Mouse (Mus musculus): Measurements from ENCODE around the gene Mmp20. TPM values are rescaled to one million over a fixed set of nuclear protein-coding genes. Genes with fewer than 3 reads are reported as not detected.

Gene Mmp20
- total RNA-seq, 2 experiments from 2014 or later = not detected

DNA sequence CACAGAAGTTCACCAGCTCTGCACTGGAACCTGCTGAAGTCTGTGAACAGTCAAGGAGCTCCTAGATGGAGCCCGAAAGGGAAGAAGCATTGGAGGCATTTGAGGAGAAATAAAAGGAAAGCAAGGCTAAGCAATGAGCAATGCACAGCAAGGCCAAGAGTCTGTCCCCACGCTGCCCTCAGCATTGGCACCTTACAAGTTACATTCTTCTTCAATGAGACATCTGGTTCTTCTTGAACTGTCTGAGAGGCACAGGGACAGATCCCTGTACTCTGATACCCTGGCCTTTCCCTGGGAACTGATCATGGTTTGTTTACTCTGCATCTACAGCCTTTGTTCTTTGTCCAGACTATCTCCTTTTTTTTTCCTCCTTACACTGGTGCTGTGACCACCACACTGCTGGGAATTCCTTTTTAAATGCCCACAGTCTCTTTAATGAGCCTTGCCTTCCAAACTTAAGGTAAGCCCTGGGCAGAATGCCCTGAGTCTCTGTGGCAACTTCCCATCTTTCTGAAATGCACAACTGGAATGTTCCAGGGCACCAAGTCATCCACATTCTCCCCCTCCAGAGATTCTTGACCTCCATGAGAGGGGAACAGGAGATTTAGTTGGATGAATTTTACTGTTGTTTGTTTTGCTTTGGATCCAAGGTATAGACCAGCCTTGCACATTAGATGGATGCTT is 50.3 kb downstream of the Mmp20 start:
- intact Hi-C loops (cut with DNase I) = no loop called here
- no peak for DNase-seq (ENCODE audit: extremely low spot score in 1 of 2, low spot score in 2 of 2)

DNA sequence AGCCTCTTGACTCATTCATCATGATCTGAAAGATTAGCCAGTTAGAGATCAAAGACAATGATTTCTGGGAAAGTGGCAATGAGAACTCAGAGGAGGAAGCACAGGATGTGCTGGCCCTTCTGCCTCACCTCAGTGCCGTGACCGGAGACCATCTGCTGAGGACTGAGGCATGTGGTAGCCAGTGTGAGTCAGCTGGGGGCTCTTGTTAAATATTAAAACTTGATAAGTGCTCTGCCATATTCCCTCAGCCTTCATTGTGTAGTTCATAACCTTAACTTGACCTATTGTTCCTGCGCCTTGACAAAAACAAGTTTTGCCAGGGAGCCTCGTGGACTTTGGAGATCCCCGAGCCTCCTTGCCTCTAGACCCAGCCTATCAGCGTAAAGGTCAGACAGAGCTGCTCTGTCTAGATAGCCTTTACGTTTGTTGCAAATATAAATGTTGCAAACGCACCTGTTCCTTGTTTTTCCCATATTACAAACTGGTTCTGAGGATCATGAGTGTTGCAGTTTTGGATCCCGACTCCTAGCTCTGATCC is 54.1 kb downstream of the Mmp20 start:
- no peak for DNase-seq (ENCODE audit: extremely low spot score in 1 of 2, low spot score in 2 of 2)
- intact Hi-C loops (cut with DNase I) = no loop called here

DNA sequence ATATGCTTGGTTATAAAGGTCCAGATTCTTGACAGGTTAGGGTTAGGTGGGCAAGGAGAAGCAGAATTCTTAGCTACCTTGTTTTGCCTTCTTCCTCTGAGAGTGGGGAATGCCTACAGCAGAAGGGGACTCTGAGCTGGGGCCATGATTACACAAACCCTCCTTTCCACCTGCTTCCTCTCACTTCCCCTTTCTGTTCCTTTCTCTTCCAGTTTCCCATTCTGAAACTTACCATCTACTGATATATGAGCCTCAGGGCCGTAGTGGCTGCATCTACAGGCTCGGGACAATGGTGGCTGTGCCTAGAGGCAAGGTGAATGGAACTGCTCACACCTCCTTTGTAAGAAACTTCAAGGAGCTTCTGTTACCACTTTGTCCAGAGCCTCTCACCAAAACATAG is 58.0 kb downstream of the Mmp20 start:
- intact Hi-C loops (cut with DNase I) = no loop called here
- DNase-seq (ENCODE audit: extremely low spot score in 1 of 2, low spot score in 2 of 2) = no peak

DNA sequence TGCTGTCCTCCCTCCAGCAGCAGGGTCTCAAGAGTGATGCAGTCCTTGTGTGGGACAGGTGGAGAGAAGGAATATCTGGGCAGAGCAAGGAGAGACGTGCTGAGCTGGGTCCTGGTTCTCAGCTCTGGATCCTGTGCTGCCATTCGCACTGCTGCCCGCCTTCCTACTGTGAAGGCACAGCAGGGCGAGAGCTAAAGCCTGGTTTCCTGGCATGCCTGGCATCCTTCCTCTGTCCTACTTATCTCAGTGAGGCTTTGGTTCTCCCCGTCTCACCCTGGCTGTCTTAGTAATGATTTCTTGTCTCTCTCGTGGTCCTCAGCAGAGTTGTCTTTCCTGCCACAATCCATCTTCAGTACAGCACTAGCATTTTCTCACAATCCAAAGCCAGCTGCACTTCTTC is 61.8 kb downstream of the Mmp20 start:
- DNase-seq (ENCODE audit: extremely low spot score in 1 of 2, low spot score in 2 of 2) = no peak

DNA sequence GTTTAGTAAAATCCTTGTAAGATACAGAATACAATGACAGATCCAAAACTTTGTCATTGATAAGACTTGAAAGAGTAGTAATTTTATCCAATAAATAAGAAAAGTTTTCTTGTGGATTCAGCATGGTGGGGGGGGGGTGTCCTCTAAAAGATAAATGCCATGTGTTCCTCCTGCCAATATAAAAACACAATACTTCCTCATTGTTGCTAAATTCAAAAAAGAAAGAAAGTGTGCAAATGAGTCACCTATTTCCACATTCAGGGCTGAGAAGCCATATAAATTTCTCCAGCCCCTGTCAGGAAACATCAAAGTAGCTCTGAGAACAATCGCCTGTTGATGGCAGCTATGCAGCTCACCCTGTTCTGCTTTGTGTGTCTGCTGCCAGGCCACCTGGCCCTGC is 63.8 kb downstream of the Mmp20 start, which contains the start of gene Mmp7:
TSS of gene Mmp7 (plus strand) at position 301 of the 400 bp plus-strand sequence.
- DNase-seq (ENCODE audit: extremely low spot score in 1 of 2, low spot score in 2 of 2) = no peak
- intact Hi-C loops (cut with DNase I) = no loop called here

More for the DNA sequence above, 61.8 kb downstream of the Mmp20 start:
- intact Hi-C loops (cut with DNase I) = no loop called here

DNA sequence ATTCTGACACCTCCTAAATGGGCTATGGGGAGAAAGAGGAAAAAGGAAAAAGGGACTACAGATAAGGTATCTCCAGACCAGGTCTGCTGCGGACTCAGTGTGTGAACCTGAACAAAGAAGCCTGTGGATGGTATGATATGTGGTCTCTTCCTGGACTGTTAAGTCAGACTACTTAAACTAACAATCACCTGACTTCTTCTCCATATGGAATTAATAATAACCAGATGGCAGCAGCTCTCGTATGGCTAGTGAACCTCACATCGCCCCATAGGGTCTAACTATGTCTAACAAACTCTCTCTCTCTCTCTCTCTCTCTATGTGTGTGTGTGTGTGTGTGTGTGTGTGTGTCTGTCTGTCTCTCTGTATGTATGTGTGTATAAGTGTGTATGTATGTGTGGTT is 65.9 kb downstream of the Mmp20 start:
- no peak for DNase-seq (ENCODE audit: extremely low spot score in 1 of 2, low spot score in 2 of 2)
- intact Hi-C loops (cut with DNase I) = no loop called here

DNA sequence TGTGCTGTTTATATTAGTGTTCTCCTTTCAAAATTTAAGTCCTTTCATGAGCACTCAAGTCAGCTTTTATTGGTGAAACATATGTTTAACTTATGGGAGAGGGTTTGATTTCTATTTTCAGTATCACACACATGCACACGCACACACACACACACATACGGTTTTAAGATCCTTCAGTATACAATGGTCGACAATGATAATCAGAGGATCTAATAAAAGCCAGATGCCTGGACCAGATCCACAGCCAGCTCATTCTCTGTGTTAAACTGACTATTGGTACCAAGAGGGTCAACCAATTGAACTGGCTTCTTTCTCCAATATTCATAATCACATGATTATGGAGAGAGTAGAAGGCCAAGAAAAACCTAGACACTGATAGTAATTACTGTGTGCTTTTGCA is 67.6 kb downstream of the Mmp20 start:
- no peak for DNase-seq (ENCODE audit: extremely low spot score in 1 of 2, low spot score in 2 of 2)
- intact Hi-C loops (cut with DNase I) = no loop called here

DNA sequence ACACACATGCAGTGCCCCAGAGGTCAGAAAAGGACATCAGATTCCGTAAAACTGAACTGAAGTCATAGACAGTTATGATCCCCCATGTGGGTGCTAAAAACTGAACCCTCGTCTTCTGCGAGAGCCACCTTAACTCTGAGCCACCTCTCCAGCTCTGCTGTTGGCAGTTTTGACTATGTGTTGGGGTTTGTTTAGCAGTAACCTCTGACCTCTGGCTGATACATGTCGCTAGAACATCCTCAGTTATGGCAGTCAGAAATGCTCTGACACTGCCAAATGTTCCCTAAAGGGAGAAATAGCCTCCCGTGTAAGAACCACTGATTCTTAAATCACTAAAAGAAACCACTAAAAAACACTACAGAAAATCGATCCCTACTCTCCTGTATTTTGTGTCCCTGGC is 80.7 kb downstream of the Mmp20 start:
- intact Hi-C loops (cut with DNase I) = no loop called here
- no peak for DNase-seq (ENCODE audit: extremely low spot score in 1 of 2, low spot score in 2 of 2)

DNA sequence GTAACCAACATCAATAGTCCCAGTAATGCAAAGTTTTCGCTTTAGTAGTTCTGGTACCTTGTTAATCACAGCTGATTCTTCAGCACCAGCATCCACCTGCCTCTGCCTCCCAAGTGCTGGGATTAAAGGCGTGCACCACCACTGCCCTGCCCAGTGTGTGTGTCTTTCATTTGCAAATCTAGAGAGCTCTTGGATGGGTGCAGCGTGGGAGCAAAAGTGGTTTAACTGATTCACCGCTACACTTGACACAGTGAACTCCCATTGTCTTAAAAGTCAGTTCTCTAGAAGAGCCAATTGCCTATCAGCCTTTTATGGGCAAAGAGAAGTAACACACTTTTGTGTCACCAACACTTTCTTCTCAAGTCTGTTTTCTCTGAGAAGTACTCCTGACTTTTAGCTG is 83.2 kb downstream of the Mmp20 start:
- intact Hi-C loops (cut with DNase I) = loop anchor here (5.0 to 10.0 kb wide), 4 partner anchors 114 to 514 kb away; no protein-coding TSS in a partner anchor
- no peak for DNase-seq (ENCODE audit: extremely low spot score in 1 of 2, low spot score in 2 of 2)

DNA sequence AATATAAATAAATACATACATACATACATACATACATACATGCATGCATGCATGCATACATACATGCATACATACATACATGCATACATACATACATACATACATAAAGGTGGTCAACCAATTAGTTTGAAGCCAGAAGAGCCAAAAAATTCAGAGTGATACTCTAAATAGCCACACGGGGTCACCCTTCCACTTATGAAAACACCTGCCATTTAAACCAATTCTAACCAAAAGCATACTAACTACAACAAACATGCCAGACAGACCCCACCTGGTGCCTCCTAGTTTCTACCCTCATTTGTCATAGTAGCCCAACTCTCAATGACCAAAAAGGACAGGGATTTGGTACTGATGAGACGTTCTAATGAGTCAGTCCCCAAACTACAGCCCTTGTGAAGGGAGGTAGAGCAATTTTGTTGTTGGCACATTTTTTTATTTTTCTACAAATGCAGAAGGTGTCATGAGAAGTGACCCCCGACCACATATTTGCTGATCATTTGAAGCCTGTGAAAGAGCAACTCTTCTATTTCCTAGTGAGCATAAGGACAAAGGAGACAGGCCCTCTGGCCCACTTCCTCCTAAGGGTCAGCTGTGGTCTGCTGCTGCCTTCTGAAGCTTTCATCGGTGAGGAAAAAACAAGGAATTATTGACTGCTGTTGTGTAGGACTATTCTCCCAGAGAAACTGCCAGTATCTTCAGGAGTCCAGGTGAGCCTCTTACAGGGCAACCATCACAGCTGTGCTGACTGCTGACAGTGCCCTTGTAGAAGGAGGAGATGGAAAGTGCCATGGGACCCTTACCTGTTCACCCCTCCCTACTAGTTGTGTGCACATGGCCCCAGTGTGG is 86.3 kb downstream of the Mmp20 start:
- DNase-seq (ENCODE audit: extremely low spot score in 1 of 2, low spot score in 2 of 2) = peak in 1 of 2 experiments; percentile 30
- intact Hi-C loops (cut with DNase I) = loop anchor here (5.0 to 10.0 kb wide), 4 partner anchors 111 to 511 kb away; no protein-coding TSS in a partner anchor

DNA sequence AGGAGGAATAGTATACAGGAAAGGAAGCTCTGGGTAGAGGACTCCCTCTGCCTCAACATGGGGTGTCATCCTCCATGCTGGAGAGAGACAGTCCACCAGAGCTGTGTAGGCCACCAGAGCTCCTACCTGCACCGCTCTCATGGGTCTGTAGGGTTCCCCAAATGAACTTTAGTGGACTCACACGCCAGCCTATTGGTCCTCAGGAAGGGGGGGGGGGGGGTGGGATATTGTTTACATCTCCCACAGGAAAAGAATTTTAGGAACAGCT is 86.8 kb downstream of the Mmp20 start:
- intact Hi-C loops (cut with DNase I) = loop anchor here (5.0 to 10.0 kb wide), 4 partner anchors 110 to 510 kb away; no protein-coding TSS in a partner anchor

DNA sequence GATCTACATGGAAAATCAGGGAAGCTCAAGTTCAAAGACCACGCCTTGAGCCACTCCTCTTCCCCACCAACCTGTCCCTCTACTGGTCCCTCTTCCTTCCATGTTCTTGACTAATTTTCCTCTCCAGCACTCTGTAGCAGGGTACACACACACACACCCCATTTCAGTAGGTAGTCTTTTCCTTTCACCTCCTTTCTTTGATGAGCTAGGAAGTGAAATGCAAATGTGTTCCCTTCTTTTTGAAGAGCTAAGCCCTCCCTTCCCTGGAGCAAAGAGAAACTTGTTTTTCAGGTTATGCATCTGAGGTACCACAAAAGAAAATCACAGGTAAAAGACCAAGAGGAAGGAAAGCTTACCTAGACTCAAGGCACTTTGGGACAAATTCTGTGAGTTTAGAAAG is 93.5 kb downstream of the Mmp20 start:
- no peak for DNase-seq (ENCODE audit: extremely low spot score in 1 of 2, low spot score in 2 of 2)
- intact Hi-C loops (cut with DNase I) = no loop called here

More for the DNA sequence above, 86.8 kb downstream of the Mmp20 start:
- DNase-seq (ENCODE audit: extremely low spot score in 1 of 2, low spot score in 2 of 2) = no peak

Other genes with a start within 250 kb of the Mmp20 start
- gene Mmp1b, start 240.2 kb upstream of the Mmp20 start, total RNA-seq (2021) = not detected
- gene Mmp3, start 182.4 kb upstream of the Mmp20 start, total RNA-seq (2021) = not detected
- not detected for gene Mmp10, start 125.9 kb upstream of the Mmp20 start, total RNA-seq (2021)
- gene Mmp8, start 69.8 kb upstream of the Mmp20 start, total RNA-seq (2021) = not detected
- not detected for gene Mmp27, start 56.8 kb upstream of the Mmp20 start, total RNA-seq (2021)
- not detected for gene Mmp7, start 63.9 kb downstream of the Mmp20 start, total RNA-seq (2021)
- gene Tmem123, start 135.8 kb downstream of the Mmp20 start, total RNA-seq (2021) = 1 to 10 TPM; 7.8 to 9.2 TPM
- gene Birc2, start 208.8 kb downstream of the Mmp20 start, total RNA-seq (2021) = 10 to 100 TPM; 28.4 to 28.6 TPM
- gene Birc3, start 245.0 kb downstream of the Mmp20 start, total RNA-seq (2021) = 1 to 10 TPM; 2.2 to 2.4 TPM

Data from left cerebral cortex, postnatal 10 days (tissue).